Mouse (Mus musculus) heart, postnatal 10 days (tissue): ENCODE results near the gene H2-M5. TPM values are rescaled to one million over a fixed set of nuclear protein-coding genes. Genes with fewer than 3 reads are reported as not detected.
"Not testable (repeated sequence)": the region's sequence is repeated elsewhere in the genome, so short reads cannot be mapped to it uniquely, and the experiment has no call there.

Experiments
- DNase-seq, 2 experiments: peaks; one replicate each; pipeline ENCODE4 v3.0.0; 2021
- intact Hi-C: fragments of 180-260 bp; cut with DNase I; formaldehyde crosslinking; loops from one replicate; pipeline ENCODE4 v1.15.1; 2025
- total RNA-seq, 2 experiments: library from RNA; stranded (reverse); gene quantifications; 2 replicates each; pipeline ENCODE4 v1.2.3; 2021

Gene H2-M5
- total RNA-seq, 2 experiments from 2014 or later, result 0.26 TPM; not detected in 1

DNA sequence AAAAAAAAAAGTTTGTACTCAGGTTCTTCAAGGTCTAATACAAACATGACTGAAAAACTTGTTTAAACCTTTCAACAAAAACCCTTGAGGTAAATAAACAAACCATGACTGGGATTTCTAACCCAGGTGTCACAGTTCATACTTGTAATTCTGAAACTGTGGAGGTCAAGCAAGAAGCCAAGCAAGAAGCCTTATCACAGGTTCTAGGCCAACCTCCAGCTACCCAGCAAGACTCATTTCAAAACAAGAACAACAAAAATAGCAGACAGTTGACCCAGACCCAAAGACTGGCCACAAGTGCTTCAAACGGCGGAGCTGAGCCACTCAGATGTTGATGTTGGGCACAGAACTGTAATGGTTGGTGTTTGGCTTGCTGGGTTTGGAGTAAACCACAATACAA is 5.2 kb upstream of the H2-M5 start:
- intact Hi-C loops, result no loop called here
- DNase-seq, result no peak

DNA sequence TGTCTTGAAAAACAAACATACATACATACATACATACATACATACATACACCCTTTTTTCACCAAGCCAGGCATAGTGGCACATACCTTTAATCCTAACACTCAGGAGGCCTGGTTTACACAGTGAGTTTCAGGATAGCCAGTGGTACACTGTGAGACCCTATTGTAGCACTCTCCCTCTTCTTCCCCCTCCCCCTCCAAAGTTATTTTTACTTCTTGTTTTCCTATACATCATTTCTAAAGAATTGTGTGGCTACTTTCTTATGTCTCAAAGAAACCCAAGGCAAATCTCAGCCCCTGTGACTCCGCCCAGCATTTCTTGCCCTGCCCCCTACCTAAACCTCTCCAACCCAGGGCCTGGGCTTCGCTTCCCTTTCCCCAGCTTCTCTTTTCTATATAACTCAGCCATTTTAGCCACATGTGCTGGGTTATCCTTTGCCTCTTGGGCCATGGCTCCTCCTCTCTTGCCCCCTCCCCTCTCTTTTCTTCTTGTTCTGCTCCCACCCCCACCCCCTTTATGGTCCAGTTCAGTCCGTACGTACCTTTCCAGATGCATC is 4.5 kb upstream of the H2-M5 start:
- DNase-seq, result no peak
- intact Hi-C loops, result no loop called here

DNA sequence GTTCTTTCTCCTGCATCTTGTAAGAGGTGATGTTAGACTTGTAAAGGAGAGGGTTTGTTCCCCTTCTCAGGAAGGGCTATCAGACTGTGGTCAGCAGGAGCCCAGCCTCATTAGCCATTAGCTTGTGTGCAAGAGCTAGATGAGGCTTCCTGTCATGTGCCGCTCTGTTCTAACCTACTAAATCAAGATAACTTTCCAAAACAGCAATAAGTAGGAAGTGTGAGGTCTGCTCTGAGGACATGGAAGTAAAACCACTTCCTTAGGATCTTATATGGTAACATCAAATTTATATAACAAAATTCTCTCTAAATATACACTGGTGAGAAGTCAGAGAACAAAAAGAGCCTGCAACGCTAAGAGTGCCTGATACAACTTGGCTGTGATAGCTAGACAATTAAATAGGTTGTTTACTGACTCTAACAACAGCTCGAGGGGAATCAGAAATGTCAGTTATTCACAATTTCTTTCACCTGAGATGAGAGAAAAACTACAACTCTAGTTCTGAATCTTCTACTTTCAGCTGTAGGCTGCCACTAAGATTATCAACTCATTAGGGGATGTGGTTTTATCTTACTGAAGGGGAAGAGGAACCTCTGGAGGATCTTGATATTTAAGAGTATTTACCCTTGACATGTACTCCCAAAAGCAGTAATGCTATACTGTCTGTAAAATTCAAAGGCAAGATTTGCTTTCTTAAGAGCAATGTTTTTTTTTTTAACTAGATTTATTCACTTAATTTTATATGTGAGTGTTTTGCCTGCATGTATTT is 3.2 kb upstream of the H2-M5 start:
- intact Hi-C loops, result no loop called here
- DNase-seq, result no peak

DNA sequence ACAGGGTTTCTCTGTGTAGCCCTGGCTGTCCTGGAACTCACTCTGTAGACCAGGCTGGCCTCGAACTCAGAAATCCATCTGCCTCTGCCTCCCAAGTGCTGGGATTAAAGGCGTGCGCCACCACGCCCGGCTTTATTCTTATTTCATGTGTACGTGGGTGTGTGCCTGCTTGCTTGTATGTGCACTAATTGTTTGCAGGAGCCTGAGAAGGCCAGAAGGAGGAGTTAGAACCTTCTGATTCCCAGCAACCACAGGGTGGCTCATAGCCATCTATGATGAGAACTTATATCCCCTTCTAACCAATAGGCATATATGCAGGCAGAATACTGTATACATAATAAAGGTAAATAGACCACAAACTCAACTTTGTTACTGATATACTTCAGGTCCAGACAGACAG is 1.3 kb upstream of the H2-M5 start:
- DNase-seq, intact Hi-C loops: not testable (repeated sequence)

DNA sequence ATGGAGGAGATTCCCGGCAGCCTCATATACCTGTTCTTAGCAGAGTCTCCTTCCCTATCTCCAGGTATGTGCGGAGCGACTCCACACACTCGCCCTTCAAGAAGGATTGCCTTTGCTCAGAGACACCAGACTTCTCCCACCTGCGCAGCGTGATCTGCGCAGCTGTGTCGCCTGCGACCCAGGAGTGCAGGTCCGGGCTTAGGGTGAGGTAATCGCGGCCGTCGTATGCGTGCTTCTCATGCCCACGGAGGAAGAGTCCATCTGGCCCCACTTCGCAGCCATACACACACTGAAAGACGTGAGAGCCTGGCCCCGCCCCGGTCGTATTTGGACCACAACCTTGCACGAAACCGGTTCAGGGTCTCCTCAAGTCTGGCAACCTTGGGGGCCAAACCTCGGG is 862 bp downstream of the H2-M5 start:
- intact Hi-C loops, result no loop called here

DNA sequence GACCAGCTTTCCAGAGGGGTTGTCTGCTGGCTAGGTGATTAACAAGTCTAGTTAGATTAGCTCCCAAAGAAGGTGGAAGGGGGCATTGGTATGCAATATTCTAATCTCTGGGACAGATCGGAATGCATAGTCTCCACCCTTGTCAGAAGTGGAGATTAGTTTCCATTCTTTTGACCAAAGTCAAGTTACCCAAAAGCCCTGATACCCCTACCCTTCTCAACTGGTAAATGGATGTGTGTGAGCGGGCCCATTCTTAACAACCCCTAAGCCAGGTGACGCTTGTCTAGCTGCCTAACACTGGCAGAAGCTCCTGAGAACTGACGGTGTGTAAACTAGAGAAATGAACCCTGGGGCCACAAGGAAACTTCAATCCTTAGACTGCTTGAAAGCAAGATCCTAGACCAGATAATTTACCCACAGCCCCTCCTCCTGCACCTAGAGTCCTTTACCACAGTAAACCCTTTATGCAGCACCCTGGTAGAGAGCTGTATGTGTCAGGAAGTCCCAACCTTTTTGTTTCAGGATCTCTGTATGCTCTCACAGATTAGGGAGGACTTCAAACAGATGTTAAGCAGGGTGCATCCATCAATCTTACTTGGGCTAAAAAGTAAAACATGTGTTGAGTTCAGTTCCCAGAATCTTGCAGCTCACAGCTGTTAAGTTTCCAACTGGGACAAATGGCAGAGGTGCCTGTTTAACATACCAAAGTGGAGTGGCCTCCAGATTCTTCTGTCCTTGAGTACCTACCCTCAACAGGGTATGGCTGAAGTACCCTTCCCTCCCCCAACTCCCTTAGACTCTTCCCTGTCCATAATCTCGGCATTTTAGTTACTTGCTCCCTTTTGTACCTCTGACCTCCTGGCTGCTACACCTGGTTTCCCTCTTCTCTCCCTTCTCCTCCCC is 6.8 kb downstream of the H2-M5 start:
- intact Hi-C loops, result no loop called here
- no peak for DNase-seq

More for the DNA sequence above, 862 bp downstream of the H2-M5 start:
- DNase-seq, result no peak

DNA sequence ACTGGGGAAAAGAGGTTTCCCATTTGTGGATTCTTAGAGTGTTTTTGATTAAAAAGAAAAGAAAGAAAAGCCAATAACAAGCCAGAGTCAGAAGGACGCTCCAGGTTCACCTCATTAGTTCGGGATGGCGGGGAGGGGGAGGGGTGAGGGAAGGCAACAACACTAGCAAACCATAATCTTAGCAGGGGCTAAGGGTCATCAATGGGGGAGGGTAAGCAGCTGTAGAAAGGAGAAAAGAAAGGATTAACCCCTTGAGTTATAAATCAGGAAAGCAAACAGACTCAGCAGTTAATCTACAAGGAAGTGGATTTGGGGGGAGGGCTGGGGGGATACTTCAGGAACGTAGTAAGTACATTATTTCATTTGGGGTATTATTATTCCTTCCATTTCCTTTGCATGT is 7.5 kb downstream of the H2-M5 start:
- no peak for DNase-seq
- intact Hi-C loops, result no loop called here

DNA sequence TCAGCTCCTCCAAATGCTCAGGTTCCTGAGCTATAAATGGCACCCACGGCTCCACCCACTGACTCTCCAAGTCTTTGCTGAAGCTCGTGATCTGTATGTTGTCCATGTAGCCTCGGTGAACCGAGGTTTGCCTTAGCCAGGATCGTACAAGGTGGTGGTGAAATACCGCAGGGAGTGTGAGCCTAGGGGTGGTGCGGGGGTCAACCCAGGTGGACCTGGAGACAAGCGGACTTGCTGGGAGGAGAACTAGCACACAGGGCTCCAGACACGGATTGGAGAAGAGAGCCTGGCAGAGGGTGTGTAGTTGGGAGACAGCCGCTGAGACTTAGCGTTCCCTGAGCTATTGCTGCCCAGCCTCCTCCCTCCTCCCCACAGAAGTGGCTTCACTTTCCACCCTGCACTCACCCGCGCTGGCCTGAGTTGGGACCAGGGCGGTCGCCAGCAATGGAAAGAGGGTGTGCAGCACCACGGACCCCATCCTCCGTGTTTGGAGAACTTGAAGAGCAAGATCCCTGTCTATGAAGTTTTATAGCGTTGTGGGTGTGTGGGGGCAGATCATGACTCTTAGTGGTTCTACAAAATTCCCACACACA is 8.0 kb downstream of the H2-M5 start, which contains the start of gene 2410137M14Rik:
Gene 2410137M14Rik (minus strand): TSS at position 17 of the 593 bp plus-strand sequence.
- peak; percentile 13 to 16 for DNase-seq
- intact Hi-C loops, result no loop called here

DNA sequence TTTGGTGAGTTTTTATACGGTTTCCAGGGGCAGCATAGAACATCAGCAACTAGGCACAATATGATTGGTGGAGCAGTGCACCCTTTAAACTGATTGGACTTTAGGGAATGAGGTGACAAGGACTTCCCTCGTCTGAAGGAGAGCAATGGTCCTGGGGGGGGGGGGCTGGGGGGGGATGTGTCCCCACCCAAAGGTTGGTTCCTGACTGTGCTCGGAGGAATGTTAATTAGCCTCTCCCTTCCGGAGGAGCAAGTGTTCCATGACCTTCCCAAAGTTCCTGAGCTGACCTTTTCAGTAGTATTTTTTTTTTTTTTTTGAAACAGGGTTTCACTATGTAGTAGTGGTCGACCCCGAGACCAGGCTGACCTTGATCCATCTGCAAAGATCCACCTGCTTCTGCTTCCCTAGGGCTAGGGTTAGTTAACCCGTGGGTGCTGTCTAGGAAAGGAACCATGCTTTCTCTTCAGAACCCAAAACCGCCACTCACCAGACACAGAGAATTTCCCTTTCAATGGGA is 16.0 kb downstream of the H2-M5 start:
- no peak for DNase-seq
- intact Hi-C loops, result no loop called here

DNA sequence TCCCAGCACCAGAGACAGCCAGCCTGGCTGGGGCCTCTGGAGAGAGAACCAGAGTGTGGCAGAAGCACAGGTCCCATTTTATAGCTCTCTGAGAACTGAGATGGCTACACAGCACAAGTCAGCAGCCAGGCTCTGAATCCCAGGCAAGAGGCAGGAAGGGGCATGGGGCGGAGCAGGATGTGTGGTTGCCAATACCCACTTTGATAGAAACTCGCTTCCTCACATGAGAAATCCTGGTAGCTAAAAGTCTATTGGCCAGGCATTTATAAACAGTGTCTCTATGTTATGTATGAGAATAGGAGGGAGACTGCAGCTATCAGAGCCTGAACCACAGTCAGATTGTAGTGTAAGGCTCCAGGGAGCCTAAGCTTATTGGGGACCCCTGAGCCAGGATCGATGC is 16.5 kb downstream of the H2-M5 start:
- intact Hi-C loops, result no loop called here
- DNase-seq, result no peak

DNA sequence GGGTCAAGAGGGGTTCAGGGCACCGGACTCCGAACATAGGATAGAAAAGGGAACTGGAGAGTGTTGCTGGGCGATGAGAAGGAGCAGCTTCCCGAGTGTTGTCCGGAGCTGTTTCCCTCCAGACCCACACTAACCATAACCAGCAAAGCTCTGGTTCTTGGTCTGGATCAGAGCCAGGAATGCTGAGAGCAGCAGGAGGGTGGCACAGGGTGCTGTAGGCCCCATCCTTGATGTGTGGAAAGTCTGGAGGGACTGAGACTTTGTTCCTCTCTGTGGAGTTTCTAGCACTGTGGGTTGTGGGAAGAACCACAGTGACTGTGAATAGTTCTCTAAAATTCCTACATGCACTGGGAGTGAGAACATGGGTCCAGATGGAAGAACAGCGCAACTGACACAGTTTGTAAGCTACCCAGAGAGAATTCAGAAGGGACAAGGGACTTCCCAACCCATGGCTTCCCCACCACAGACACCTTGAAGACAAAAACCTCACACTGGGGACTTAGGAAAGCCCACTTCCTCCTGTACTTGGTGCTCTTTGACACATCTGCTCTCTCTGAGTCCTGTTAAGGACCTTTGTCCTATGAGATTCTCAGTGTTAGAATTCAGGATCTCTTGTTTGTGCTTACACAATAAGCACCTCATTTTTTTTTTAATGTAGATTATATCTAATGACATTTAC is 18.0 kb downstream of the H2-M5 start:
- intact Hi-C loops, result no loop called here
- no peak for DNase-seq

DNA sequence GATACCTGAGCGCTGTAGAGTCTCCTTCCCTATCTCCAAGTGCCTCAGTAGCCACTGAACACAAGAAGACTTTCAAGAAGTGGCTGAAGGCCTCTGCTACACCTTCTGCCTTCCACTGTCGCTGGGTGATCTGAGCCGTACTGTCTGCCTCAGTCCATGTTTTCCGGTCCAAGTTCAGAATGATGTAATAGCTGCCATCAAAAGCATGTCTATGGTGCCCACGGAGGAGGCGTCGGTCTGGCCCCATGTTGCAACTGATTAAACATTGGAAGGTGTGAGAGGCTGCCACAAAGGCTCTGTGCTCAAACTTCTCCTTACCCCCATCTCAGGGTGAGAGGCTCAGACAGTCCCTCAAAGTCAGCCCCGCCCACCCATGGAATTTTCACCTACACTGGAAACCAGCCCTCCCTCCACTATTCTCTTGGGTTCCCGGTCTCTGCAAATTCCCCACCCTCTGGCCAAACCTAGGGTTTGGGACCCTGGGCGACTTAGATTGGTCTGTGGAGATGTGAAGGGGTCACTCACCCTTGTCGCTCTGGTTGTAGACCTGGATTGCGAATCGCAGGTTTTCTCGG is 18.9 kb downstream of the H2-M5 start:
- intact Hi-C loops, result no loop called here
- no peak for DNase-seq

DNA sequence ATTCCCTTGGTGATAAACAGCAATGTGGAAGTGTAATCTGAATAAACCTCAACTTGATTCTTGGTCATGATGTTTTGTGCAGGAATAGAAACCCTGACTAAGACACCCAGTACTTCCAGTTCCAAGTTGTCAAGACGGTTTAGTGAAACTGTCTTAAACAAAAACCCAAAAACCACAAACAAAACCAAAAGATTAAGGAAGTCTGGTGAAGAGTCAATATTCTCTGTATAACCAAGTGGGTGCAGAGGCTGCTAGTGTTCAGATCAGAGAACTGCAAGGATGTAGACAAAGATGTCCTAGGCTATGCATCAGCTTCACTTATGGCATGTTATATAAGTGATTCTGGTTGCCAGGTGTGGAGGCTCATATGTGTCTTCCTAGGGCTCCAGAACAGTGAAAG is 22.5 kb downstream of the H2-M5 start:
- intact Hi-C loops, result no loop called here
- no peak for DNase-seq

DNA sequence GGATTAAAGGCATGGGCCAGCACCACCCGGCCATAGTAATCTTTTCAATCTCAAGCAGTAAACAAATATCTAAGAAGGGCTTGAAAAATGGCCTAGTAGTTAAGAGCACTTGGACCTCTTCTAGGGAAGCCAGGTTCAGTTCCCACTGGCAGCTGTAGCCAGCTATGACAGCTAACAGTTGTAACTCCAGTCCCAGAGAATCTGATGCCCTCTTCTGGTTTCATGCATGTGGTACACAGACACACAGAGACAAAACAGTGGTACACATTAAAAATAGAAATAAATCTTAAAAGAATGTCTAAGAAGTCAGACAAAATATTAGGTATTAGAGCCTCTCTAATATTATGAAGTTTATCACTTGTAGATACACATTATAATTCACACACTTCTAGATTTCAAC is 28.2 kb downstream of the H2-M5 start:
- DNase-seq, result no peak
- intact Hi-C loops, result no loop called here

DNA sequence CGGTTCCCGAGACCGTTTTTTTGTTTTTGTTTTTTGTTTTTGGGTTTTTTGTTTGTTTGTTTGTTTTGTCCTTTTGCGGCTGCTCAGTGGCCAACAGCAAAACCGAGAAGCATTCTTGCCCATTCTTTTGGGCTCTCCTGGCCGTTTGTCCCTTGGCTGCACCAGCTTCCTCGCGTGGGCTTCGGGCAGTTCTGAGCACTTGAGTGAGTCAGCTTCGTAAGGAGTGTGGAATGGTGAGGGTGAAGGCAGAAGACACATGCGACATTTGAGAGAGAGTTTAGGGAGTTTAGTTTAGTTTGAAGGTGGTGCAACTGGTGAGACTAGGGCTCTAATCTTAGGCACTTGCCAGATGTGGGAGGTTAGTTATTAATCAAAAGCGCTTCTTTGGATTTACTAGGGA is 30.5 kb downstream of the H2-M5 start:
- intact Hi-C loops, result loop anchor here (5.0 kb wide), 3 partner anchors 42 to 122 kb away; partner anchors contain the start of genes Gabbr1 and Trim26
- DNase-seq, result no peak

DNA sequence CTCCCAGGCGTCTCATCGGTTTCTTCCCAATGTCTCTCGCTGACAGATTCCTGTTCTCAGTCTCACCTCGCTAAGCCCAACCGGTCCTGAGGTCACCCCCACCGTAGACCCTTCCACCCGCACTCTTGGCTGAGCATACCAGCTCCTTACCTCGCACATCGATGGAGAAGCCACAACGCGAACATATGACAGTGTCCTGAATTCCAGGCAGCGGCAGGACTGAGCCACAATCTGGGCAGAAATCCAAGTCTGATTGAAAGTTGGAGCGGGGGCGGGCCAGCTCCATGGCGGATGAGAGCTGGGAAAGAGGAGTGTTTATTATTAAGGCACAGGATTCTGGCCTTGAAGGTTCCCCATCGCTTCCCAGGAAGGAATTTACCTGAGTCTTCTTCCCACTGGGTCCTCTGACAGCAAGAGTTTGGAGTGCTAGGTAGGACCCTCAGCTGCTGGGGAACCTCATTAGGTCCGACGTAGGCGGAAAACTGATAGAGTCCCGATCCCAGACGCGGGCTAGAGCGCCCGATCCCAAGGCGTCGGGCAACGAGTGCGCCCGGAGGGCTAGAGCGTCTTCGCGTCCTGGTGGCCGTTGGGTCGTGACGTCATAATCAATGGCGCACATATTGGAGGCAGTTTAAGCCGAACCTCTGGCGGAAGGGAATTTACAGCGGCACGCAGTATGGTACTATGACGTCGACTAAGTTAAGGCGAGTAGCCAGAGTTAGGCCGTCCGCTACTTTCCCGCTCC is 31.2 kb downstream of the H2-M5 start, which contains the start of the genes Znrd1 and Znrd1as:
Gene Znrd1 (minus strand): TSS at position 561 of the 745 bp plus-strand sequence.
Gene Znrd1as (plus strand): TSS at position 594 of the 745 bp plus-strand sequence.
- peak; percentile 96 for DNase-seq
- intact Hi-C loops, result loop anchor here (5.0 kb wide), 3 partner anchors 41 to 121 kb away; partner anchors contain the start of genes Gabbr1 and Trim26

DNA sequence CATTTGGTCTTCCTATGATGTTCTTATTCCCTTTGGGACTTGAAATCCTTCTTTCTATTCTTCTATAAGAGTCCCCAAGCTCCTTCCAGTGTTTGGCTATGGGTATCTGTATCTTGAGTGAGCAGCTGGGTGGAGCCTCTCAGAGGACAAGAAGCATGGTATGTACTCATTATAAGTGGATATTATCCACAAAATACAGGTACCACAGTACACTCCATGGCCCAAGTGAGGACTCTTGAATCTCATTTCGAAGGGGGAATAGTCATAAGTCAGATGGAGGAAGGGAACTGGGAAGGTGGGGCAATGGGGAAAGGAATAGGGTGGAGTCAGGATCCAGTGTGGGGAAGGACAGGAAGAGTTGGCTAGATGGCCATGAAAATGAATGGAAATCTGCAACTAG is 36.3 kb downstream of the H2-M5 start:
- intact Hi-C loops, result no loop called here
- no peak for DNase-seq

DNA sequence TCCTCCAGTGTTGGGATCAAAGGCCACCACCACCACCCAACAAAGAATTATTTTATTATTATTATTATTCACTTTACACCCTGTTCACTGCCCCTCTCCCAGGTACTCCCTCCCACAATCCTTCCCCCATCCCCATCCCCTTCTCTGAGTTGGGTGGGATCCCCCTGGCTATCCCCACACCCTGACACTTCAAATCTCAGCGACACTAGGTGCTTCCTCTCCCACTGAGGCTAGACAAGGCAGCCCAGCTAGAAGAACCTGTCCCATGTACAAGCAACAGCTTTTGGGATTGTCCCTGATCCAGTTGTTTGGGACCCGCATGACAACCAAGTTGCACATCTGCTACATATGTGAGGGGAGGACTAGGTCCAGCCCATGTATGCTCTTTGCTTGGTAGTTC is 36.7 kb downstream of the H2-M5 start:
- no peak for DNase-seq
- intact Hi-C loops, result no loop called here
